Mouse (Mus musculus): ENCODE data around the gene Ptpn18.

DNA sequence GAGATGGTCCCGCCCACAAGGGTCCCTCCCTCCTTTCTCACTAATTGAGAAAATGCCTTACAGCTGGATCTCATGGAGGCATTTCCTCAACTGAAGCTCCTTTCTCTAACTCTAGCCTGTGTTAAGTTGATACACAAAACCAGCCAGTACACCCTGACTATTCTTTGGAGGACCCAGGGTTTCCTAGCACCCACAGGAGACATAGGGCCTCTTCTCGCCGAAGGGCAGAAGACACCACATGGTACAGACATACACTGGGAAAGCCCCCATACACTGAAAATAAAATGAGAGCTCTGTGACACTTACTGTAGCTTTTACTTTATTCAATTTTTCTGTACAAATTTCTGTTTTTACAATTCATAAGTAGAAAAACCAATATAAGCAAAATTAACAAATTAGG, 23.2 kb upstream of the Ptpn18 start:
- TF ChIP-seq CTCF (IDR thresholded peaks at IDR 0.05; ENCODE audit: control insufficient read depth, insufficient read depth, low read length), result no peak
- no peak for TF ChIP-seq POLR2A (IDR thresholded peaks at IDR 0.05; ENCODE audit: borderline replicate concordance, control insufficient read depth, low read depth, low read length)
